Mouse (Mus musculus): ENCODE results near the gene Ifnz.
A peak's percentile ranks its signal among the peaks of the same experiment; 100 is the strongest.
"Not testable (repeated sequence)": the region's sequence is repeated elsewhere in the genome, so short reads cannot be mapped to it uniquely, and the experiment has no call there.

Ifnz gene

DNA sequence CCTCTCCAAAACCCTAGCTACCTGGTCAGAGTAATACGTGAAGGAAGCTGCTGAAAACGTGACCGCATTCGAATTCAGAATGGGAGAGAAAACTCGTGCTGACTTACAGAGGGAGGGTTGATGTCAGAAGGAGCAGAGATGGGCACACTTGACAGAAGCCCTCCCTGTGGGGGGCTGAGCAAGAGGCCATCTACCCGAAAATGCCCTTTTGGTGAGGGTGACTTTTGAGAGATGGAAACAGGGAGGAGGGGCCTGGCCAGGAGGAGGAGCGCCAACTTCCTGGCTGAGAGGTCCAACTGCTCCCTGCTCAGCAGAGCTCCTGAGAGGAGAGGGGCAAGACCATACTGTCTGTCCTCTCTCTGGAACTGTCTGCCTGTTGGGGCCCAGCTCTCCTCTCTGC lies at the start of gene Ifnz:
Gene Ifnz (plus strand): TSS at position 301 of the 400 bp plus-strand sequence.
- DNase-seq (ENCODE audit: low spot score) = not testable (repeated sequence)

DNA sequence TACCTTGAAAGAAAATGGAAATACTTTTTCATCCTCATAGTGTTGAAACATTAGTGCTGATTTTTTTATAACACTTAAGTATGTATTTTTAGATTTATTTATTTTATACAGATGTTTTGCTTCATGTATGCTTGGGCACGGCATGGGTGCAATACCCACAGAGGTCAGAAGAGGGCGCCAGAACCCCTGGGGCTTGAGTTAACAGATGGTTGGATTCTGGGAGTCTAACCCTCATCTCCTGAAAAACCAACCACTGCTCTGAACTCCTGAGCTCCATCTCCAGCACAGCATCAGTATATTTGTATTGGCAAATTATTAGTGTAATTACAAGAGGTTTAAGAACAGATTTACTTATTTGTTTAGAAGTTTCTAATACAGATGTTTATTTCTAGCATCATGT lies 43.5 kb upstream of the Ifnz start:
- peak; percentile 77 for DNase-seq (ENCODE audit: low spot score)

DNA sequence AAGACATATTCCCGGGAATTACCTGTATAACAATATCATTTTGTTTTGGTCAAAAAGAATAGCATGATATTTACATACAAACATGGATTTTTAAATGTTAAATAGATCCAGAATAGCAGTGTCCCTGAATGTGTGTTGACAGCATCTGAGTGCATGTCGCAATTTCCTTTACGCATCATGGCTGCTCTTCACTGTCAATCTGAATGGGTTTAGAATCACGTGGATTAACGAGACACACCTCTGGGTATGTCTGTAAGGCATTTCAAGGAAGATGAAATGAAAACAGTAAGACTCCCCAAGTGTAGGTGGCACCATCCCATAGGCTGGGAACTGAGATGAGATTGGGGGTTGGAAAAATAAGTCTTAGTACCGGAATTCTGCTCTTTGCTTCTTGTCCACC lies 42.9 kb upstream of the Ifnz start:
- DNase-seq (ENCODE audit: low spot score) = no peak

- DNase-seq (ENCODE audit: low spot score) = no peak
These were observed 40.5 kb upstream of the Ifnz start for GRCm38 (mm10) chr4:88741426-88741825.

DNA sequence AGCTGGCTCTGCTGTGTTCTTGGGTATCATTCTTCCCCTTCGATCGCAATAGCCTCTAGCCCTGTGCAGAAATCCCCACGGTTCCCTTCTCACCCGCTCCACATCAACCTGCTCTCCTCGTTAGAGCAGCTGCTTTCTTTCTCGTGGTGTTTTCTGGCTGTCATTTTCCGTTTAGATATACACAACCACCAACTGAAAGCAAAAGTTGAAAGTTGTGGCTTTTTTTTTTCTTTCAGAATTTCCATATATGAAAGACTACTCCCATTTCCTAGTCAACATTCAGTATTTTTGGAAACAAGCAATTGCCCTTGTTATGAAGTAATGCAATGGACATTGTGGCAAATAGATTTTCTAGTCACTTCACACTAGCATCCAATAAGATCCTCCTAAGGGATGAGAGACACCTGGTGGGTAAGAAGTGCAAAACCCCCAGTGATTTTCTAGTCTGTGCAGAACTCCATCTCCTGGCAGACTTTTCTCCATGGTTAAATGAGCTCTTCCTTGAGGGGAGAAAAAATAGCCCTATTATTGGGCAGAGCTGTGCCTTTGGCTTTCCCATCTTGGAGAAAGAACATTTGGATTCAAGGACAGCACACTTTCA lies 39.1 kb upstream of the Ifnz start:
- no peak for DNase-seq (ENCODE audit: low spot score)

DNA sequence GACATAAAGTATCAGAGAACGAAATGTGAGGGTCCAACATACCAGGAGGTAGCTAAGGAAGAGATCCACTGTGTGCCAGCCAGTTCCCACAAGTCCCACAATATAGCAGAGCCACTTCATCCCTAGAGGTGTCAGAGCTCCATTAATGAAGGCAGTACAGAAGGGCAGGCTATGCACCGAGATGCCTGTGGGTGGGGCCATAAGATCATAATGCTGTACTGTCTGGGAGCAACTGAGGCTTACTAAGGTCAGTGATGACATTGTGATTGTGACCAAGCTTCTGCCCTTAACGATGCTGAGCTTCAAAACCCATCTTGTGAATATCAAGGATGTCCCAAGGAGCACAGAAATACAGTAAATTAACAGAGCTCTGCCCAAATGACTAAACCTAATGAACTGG lies 37.7 kb upstream of the Ifnz start:
- DNase-seq (ENCODE audit: low spot score) = no peak

DNA sequence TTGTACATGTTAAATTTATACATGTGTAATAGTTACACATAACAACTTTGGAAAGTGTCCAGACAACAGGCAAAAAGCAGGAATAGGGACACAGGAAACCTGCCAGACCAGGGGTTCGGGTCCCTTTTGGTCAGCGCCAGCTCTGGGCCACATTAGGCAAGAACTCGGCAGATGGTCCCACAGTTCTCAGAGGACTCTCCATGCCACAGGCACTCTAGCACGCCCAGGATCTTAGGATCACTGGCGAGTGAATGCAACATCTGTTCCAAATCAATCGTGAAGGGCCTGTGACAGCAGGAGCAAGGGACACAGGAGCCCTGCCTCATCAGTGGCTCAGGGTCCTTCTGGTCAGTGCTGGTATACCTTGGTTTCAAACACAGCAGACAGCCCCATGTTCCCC lies 32.0 kb upstream of the Ifnz start:
- peak; percentile 41 for DNase-seq (ENCODE audit: low spot score)

DNA sequence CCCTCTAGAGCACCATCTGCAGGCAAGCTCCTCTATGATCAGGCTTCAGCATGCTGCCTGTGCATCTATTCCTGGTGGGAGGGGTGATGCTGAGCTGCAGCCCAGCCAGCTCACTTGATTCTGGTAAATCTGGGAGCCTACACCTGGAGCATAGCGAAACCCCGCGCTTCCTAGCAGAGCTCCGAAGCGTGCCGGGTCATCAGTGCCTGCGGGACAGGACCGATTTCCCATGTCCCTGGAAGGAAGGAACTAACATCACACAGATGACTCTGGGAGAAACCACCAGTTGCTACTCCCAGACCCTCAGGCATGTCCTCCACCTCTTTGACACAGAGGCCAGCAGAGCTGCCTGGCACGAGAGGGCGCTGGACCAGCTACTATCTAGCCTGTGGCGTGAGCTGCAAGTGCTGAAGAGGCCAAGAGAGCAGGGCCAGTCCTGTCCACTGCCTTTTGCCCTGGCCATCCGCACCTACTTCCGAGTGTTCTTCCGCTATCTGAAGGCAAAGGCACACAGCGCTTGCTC lies 27.1 kb upstream of the Ifnz start, which contains the start of gene Gm13271:
Gene Gm13271 (plus strand): TSS at position 51 of the 523 bp plus-strand sequence.
- DNase-seq (ENCODE audit: low spot score) = not testable (repeated sequence)

DNA sequence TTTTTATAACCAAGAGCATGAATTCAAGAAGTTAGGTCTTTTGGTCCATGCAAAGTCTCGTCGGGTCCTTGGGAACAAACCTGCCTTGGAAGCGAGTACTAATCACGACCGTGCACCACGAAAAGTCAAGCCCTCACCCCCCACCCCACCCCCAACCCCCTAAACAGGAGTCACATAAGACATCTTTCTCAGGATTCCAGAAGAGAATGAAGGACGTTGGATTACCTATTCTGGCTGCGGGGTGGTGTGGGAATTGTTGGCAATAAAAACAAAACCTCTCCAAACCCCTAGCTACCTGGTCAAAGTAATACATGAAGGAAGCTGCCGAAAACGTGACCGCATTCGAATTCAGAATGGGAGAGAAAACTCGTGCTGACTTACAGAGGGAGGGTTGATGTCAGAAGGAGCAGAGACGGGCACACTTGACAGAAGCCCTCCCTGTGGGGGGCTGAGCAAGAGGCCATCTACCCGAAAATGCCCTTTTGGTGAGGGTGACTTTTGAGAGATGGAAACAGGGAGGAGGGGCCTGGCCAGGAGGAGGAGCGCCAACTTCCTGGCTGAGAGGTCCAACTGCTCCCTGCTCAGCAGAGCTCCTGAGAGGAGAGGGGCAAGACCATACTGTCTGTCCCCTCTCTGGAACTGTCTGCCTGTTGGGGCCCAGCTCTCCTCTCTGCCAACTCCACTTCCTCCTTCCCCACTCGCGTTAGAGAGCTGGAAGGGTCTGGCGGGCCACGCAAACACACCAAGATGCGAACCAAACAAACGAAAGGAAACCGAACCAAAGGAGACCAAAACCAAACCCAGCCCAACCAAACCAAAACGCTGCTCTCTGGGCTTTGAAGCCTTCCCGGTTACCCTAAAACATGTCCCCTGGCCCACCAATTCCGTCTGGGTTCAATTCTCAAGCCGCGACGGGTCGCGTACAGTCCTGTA lies 25.1 kb upstream of the Ifnz start:
- not testable (repeated sequence) for DNase-seq (ENCODE audit: low spot score)

DNA sequence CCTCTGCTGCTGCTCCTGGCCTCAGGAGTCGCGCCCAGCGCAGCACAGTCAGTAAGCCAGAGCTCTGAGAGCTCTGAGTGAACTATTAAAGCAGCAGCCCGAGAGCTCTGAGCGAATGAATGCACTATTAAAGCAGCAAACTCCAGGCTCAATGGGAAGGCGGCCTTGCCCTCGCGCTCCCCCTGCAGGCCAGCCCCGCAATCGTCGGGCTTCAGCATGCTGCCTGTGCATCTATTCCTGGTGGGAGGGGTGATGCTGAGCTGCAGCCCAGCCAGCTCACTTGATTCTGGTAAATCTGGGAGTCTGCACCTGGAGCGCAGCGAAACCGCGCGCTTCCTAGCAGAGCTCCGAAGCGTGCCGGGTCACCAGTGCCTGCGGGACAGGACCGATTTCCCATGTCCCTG lies 24.3 kb upstream of the Ifnz start:
- DNase-seq (ENCODE audit: low spot score) = peak; percentile 89

- DNase-seq (ENCODE audit: low spot score) = not testable (repeated sequence)
These were observed 23.2 kb upstream of the Ifnz start for GRCm38 (mm10) chr4:88758751-88759150.

DNA sequence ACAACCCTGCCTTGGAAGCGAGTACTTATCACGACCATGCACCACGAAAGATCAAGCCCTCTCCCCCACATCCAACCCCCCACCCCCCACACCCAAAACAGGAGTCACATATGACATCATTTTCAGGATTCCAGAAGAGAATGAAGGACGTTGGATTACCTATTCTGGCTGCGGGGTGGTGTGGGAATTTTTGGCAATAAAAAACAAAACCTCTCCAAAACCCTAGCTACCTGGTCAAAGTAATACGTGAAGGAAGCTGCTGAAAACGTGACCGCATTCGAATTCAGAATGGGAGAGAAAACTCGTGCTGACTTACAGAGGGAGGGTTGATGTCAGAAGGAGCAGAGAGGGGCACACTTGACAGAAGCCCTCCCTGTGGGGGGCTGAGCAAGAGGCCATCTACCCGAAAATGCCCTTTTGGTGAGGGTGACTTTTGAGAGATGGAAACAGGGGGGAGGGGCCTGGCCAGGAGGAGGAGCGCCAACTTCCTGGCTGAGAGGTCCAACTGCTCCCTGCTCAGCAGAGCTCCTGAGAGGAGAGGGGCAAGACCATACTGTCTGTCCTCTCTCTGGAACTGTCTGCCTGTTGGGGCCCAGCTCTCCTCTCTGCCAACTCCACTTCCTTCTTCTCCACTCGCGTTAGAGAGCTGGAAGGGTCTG lies 22.2 kb upstream of the Ifnz start, which contains the start of gene Gm13283:
Gene Gm13283 (plus strand): TSS at position 510 of the 659 bp plus-strand sequence.
- DNase-seq (ENCODE audit: low spot score) = not testable (repeated sequence)

DNA sequence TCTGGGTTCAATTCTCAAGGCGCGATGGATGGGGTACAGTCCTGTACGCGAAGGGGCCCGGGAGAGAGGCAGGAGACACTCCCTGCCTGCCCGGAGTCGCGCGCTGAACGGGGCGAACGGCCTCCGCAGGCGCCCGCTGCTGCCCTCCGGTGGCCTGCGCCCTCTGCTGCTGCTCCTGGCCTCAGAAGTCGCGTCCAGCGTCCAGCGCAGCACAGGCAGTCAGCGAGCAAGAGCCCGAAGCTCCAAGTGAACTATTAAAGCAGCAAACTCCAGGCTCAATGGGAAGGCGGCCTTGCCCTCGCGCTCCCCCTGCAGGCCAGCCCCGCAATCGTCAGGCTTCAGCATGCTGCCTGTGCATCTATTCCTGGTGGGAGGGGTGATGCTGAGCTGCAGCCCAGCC lies 21.5 kb upstream of the Ifnz start:
- peak; percentile 87 for DNase-seq (ENCODE audit: low spot score)

DNA sequence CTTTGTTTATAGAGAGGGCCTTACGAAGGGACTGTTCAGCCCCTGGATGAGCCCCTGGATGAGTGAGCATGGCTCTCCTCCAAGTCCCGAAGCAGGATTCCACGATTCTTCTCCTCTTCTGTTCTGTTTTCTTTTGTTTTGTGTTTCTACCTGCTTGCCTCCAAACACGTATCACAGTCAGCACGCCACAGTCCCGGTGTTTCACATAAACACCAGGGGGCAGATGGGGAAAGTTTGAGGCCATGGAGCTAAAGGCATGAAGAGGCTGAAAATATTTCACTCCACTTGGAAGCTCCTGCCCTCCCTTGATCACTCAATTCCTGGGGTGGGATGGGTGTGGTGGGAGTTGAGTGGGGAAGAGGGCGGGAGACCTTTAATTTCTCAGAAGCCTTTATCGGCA lies 20.2 kb upstream of the Ifnz start:
- not testable (repeated sequence) for DNase-seq (ENCODE audit: low spot score)

- not testable (repeated sequence) for DNase-seq (ENCODE audit: low spot score)
These were observed 19.6 kb upstream of the Ifnz start for GRCm38 (mm10) chr4:88762341-88762740.

GRCm38 (mm10) chr4:88763384-88764018 lies 18.4 kb upstream of the Ifnz start:
- peak; percentile 81 for DNase-seq (ENCODE audit: low spot score)

- DNase-seq (ENCODE audit: low spot score) = not testable (repeated sequence)
These were observed 8.4 kb upstream of the Ifnz start, which contains the start of gene Gm13290 for GRCm38 (mm10) chr4:88773534-88773933. Gene Gm13290 (plus strand): TSS chr4:88773834.

GRCm38 (mm10) chr4:88776622-88777021 lies 5.3 kb upstream of the Ifnz start, which contains the start of gene Gm13289:
Gene Gm13289 (plus strand): TSS chr4:88776922.
- DNase-seq (ENCODE audit: low spot score) = not testable (repeated sequence)

DNA sequence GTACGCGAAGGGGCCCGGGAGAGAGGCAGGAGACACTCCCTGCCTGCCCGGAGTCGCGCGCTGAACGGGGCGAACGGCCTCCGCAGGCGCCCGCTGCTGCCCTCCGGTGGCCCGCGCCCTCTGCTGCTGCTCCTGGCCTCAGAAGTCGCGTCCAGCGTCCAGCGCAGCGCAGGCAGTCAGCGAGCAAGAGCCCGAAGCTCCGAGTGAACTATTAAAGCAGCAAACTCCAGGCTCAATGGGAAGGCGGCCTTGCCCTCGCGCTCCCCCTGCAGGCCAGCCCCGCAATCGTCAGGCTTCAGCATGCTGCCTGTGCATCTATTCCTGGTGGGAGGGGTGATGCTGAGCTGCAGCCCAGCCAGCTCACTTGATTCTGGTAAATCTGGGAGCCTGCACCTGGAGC lies 2.4 kb upstream of the Ifnz start, which contains the start of gene Gm13272:
Gene Gm13272 (plus strand): TSS at position 301 of the 400 bp plus-strand sequence.
- not testable (repeated sequence) for DNase-seq (ENCODE audit: low spot score)

- not testable (repeated sequence) for DNase-seq (ENCODE audit: low spot score)
These were observed 1.6 kb upstream of the Ifnz start for GRCm38 (mm10) chr4:88780320-88780719.

DNA sequence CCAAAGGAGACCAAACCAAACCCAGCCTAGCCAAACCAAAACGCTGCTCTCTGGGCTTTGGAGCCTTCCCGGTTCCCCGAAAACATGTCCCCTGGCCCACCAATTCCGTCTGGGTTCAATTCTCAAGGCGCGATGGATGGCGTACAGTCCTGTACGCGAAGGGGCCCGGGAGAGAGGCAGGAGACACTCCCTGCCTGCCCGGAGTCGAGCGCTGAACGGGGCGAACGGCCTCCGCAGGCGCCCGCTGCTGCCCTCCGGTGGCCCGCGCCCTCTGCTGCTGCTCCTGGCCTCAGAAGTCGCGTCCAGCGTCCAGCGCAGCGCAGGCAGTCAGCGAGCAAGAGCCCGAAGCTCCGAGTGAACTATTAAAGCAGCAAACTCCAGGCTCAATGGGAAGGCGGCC lies 404 bp downstream of the Ifnz start:
- DNase-seq (ENCODE audit: low spot score) = not testable (repeated sequence)
